Mouse (Mus musculus): ENCODE data around the gene Zfp322a. TPM values are rescaled to one million over a fixed set of nuclear protein-coding genes. Genes with fewer than 3 reads are reported as not detected.
"Not testable (repeated sequence)": the region's sequence is repeated elsewhere in the genome, so short reads cannot be mapped to it uniquely, and the experiment has no call there.

Gene Zfp322a
- polyA plus RNA-seq, 2 experiments from 2014 or later: 29.2 to 34.1 TPM

DNA sequence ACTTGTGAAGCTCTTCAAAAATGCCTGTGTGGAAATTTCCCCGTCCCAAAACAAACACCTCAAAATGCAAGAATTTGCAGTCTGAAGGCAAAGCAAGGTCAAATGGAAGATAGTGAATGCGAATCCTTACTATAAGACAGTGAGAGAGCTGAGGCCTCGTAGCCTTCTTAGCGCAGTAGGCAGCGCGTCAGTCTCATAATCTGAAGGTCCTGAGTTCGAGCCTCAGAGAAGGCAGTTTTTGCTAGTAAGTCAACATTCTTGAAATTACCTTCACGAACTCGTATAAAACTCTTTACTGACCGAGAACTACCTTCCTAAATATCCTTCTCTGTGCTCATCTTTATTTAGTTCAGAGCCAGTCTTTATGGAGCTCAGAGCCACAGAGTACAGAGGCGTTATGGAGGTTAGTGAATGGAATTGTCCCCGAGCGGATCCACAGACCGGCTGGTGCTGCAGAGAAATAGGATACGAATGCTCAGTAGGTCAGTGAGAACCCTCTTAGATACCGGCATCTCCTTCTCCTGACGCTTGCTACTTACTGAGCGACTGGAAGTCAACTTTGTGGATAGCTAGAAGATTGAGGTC is 51.6 kb downstream of the Zfp322a start:
- no peak for ATAC-seq

DNA sequence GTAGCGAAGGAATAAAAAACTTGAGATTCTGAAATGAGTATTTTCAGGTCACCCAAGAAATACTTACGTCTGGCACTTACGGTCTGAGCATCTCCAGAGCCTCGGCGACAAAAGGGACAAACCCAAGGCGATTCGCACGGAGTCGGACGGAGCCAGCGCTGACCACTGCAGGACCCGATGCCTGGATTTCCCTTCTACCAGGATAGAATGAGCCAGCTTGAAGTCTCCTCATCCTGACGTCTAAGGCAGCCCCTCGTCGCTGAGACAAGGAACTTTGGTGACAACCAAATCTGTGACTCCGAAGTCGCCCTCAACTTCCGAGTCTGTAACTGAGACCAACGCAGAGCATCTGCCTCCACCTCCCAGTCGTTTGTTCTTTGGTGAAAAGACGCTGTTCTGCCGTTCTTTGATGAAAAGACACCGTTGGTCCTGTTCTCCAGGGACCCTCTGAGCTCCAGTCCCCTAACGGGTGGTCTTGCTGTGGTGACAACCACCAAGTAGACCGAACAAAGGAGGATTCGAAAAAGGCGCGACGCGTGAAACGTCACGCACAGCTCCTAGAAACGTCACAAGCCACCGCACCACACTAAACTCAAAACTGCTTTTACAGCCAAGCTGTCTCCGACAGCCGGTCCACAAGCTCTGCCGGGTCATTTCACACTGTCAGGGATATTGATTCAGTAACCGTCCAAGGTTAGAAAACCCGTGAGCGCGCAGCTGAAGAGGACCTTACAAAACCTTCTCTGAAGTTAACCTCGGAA is 55.9 kb downstream of the Zfp322a start:
- ATAC-seq: no peak

DNA sequence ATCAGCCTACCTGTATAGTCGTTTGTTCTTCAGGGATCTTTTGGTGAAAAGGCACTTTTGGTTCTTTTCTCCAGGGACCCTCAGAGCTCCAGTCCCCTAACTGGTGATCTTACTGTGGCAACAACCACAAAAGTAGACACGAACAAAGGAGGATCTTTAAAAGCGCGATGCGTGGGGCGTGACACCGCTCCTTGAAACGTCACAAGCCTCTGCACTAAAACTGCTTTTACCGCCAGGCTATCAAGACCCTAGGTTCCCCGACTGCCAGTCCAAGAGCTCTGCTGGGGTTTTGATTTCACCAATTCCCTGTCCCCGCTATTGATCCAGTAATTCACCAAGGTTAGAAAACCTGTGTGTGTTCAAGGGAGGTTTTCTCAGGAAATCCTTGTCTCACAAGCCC is 59.0 kb downstream of the Zfp322a start:
- ATAC-seq: no peak

DNA sequence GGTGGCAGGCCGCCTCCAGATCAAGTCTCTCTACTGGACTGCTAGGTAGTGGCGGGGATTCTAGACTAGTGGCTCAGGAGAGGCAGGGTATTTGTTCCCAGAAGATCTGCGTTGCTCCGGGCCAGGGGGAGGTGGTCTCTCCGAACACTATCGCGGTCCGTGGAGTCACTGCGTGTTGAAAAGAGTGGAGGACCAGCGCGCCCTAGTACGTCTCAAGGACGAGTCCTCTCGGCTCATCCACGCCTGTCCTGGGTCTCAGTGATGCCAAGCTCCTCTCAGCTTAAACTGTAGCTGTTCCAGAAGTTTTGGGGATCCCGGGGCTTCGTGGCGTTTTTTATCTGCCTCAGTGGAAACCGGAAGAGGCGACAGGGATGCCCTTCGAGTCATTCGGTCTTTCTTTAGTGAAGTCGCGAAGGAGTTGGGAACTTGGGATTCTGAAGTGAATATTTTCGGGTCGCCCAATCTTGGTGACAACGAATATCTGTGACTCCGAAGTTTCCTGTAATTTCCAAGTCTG is 59.5 kb downstream of the Zfp322a start:
- ATAC-seq: no peak

DNA sequence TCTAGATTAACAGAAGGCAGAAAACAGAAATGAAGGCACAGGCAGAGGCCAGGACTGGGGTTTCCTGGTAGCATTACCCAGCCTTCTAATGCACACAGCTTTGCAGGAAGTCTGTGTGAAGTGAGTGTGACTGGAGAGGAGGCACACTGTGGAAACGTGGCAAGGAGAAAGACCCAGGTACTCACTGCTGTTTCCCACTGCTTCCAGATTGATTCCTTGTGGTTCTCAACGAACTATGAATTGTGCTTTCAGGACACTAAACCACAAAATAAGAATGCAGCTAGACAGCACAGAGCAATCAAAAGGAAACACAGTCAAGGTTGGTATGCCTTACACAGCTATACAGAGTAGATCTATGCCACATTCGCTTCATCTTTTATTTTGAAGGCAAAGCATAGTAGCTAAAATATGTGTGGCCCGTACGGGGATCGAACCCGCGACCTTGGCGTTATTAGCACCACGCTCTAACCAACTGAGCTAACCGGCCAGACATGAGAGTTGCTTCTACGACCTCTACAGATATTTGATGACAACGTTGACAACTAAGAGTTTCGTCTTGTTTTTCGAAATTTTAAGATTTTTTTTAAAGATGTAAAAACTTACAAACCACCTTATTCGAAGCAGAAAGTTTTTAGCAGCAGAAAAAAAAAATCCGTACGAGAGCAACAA is 60.2 kb downstream of the Zfp322a start:
- ATAC-seq: not testable (repeated sequence)

DNA sequence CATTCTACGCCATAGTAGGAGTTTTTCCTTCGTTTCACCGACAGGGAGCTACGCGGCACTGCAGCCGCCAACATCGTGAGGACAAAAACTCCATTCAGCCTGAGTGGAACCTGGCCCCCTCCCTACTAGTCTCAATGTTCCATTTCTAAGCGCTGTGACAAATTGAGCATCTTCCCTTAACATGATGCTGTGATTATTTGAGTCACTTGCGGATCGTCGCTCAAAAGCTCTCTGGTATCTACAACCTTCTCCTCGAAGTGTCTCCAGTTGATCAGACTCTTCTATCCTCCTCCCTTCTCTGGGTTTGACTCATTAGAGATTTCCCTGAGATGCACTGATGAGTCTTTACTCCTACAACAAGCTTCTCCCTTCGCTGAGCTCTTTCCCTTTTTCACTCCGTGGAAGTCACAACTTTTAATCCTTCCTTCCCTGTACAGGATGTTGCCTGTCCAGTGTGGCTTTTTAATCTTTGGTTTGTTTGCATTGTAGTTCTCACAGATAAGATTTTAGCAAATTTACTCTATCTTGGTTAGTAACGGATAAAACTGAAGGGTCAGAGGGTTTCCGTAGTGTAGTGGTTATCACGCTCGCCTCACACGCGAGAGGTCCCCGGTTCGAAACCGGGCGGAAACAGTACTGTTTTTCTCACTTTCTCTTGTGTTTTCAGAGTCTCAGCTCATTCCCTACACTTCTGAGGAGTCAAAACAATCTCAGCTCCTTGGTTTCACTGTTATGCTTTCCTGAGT is 61.8 kb downstream of the Zfp322a start:
- ATAC-seq: no peak

DNA sequence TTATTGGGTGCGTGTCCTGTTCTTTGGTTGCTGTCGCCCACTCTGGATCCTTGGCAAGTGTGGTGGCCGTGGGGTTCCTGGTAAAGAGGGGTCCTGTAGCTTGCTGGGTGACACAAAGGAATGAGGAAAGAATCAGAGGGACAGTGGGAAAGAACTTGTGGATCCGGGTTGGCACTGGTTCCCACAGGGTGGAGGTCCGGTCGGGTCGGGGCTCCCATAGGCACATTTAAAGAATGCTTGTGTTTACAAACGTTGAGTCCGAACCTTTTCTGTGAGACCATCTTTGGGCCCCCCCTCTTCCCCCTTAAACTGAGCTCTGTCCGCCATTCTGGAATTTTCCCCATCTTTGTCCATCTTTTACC is 62.3 kb downstream of the Zfp322a start:
- ATAC-seq: no peak

Other genes starting within 250 kb of the Zfp322a start
- not detected for gene Vmn1r218, start 236.1 kb downstream of the Zfp322a start, polyA plus RNA-seq (2017; shearing (Covaris generic))
- not detected for gene Vmn1r219, start 209.9 kb downstream of the Zfp322a start, polyA plus RNA-seq (2017; shearing (Covaris generic))
- gene Vmn1r220, start 181.2 kb downstream of the Zfp322a start, polyA plus RNA-seq (2017; shearing (Covaris generic)): not detected
- gene Vmn1r221, start 155.1 kb downstream of the Zfp322a start, polyA plus RNA-seq (2017; shearing (Covaris generic)): not detected
- gene Vmn1r222, start 133.3 kb downstream of the Zfp322a start, polyA plus RNA-seq (2017; shearing (Covaris generic)): not detected
- gene Vmn1r223, start 122.1 kb downstream of the Zfp322a start, polyA plus RNA-seq (2017; shearing (Covaris generic)): not detected
- 10 to 100 TPM; 10.4 to 11.1 TPM for gene Abt1, start 54.7 kb upstream of the Zfp322a start, polyA plus RNA-seq (2017; shearing (Covaris generic))
- not detected for gene Btn1a1, start 96.7 kb upstream of the Zfp322a start, polyA plus RNA-seq (2017; shearing (Covaris generic))
- not detected for gene Btn2a2, start 119.6 kb upstream of the Zfp322a start, polyA plus RNA-seq (2017; shearing (Covaris generic))
- 1 to 10 TPM; 2.7 to 3.2 TPM for gene Hist1h4h, start 161.8 kb upstream of the Zfp322a start, polyA plus RNA-seq (2017; shearing (Covaris generic))
- not detected for gene Hist1h2af, start 164.7 kb upstream of the Zfp322a start, polyA plus RNA-seq (2017; shearing (Covaris generic))
- 1 to 10 TPM in 1 of 2 experiments, not detected in 1; 1.1 TPM for gene Hist1h3g, start 166.2 kb upstream of the Zfp322a start, polyA plus RNA-seq (2017; shearing (Covaris generic))
- gene Hist1h2bh, start 174.2 kb upstream of the Zfp322a start, polyA plus RNA-seq (2017; shearing (Covaris generic)): under 1 TPM in 1 of 2 experiments, not detected in 1; 0.38 TPM
- 1 to 10 TPM in 1 of 2 experiments, not detected in 1; 1.1 TPM for gene Hist1h3f, start 174.8 kb upstream of the Zfp322a start, polyA plus RNA-seq (2017; shearing (Covaris generic))
- 1 to 10 TPM in 1 of 2 experiments, not detected in 1; 2.8 TPM for gene Hist1h4f, start 182.4 kb upstream of the Zfp322a start, polyA plus RNA-seq (2017; shearing (Covaris generic))
- under 1 TPM; 0.31 to 0.79 TPM for gene Hist1h1d, start 184.1 kb upstream of the Zfp322a start, polyA plus RNA-seq (2017; shearing (Covaris generic))
- gene Hist1h3e, start 193.2 kb upstream of the Zfp322a start, polyA plus RNA-seq (2017; shearing (Covaris generic)): 1 to 10 TPM in 1 of 2 experiments, under 1 TPM in 1; 0.86 to 1.6 TPM
- gene Hist1h2ae, start 202.0 kb upstream of the Zfp322a start, polyA plus RNA-seq (2017; shearing (Covaris generic)): 10 to 100 TPM; 26.7 to 59.1 TPM
- gene Hist1h2bg, start 202.2 kb upstream of the Zfp322a start, polyA plus RNA-seq (2017; shearing (Covaris generic)): 1 to 10 TPM; 4.0 to 5.7 TPM
- gene Hist1h2bf, start 205.0 kb upstream of the Zfp322a start, polyA plus RNA-seq (2017; shearing (Covaris generic)): under 1 TPM in 1 of 2 experiments, not detected in 1; 0.83 TPM
- 1 to 10 TPM in 1 of 2 experiments, not detected in 1; 2.3 TPM for gene Hist1h2ad, start 205.2 kb upstream of the Zfp322a start, polyA plus RNA-seq (2017; shearing (Covaris generic))
- not detected for gene Hist1h3d, start 206.6 kb upstream of the Zfp322a start, polyA plus RNA-seq (2017; shearing (Covaris generic))
- 10 to 100 TPM; 36.8 to 39.3 TPM for gene Hist1h4d, start 212.4 kb upstream of the Zfp322a start, polyA plus RNA-seq (2017; shearing (Covaris generic))